Mouse (Mus musculus): ENCODE results near the gene Unc119. TPM values are rescaled to one million over a fixed set of nuclear protein-coding genes. Genes with fewer than 3 reads are reported as not detected.

The Unc119 gene
- 50.8 to 68.8 TPM (median 61.6 TPM) in 4 replicates for total RNA-seq (2023)

GRCm38 (mm10) chr11:78343381-78344327, at the start of gene Unc119:
Gene Unc119, plus strand, starts transcription at chr11:78343482.

DNA sequence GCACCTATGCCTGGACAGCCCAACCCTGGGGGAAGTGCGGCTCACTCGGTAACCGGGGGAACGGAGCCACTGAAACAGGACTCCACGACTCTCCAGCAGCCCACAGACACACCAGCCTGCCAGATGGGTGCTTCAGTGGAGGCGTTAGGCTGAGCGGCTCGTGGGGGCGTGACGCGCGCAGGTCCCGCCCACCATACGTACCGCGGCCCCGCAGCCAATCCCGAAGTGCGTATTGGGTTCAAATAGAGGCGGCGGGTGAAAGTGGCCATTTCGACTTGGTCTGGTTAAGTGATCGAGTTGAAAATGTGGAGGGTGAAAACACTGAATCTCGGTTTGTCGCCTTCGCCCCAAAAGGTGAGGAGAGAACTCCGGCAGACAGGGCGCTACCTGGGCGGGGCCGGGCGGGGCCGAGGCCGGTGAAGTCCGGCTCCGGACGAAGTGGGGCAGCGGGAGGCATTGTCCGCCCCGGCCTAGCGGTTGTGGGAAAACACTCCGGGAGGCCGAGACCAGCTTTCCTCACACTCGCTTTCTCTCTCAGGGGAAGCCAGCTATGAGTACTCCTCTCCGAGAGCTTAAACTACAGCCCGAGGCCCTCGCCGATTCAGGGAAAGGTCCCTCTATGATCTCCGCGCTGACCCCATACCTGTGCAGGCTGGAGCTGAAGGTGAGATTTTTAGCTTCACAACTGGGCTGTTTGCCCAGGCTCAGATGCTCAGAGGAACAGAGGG, 41.8 kb upstream of the Unc119 start, which contains the start of gene Spag5:
Gene Spag5 (plus strand): TSS at position 173 of the 728 bp plus-strand sequence.

DNA sequence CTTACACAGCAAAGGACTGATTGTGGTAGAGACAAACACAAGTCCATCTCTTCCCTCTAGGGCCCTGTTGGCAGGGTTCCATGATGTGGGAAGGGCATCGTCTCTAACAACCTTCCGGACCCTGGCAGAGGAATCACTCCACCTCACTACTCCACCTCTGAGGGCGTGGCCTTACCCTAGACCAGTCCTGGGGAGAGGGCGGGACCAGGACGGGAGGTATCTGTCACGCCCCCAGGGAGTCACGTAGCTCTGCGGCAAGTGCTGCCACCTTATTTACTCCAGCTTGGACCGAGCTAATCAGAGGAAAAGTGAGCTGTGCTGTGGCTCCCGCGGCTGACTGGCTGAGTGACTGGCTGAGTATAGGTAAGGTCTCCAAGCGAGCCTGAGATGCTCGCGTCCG, 20.4 kb upstream of the Unc119 start, which contains the start of gene Aldoc:
Gene Aldoc (plus strand): TSS at position 109 of the 400 bp plus-strand sequence.

GRCm38 (mm10) chr11:78327634-78328511, 15.4 kb upstream of the Unc119 start, which contains the start of gene Pigs:
Gene Pigs, plus strand, starts transcription at chr11:78328415.

DNA sequence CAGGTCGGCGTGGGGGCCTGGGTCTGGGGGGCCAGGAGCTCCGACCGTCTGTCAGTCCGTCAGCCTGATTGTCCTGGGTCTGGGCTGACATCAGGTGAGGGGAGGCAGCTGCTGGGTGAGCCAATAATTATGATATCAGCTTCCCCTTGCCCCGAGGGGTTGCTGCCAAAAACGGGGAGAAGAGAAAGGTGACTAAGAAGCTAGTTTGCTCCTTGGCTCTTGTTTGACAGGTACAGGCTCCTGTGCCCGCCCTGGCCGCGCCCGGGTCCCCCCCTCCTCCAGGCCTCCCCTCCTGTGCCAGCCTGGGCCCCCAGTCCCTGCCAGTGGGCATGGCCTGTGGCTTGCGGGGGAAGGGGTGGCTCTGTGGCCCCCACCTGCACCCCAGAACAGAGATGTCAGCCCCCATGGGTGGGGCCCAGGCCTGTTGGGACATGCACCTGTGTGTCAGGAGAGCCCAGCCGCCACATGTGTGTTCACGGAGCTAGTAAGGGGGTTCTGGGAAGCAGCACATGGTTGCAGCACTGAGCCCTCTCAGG, 43.3 kb downstream of the Unc119 start, which contains the start of gene Foxn1:
Gene Foxn1 (minus strand): TSS at position 51 of the 536 bp plus-strand sequence.

Other genes starting within 250 kb of the Unc119 start
- 15.7 to 20.1 TPM (median 16.6 TPM) in 4 replicates for gene Fam222b, start 248.8 kb upstream of the Unc119 start, total RNA-seq (2023)
- gene Traf4, start 177.9 kb upstream of the Unc119 start, total RNA-seq (2023) = 50.8 to 67.2 TPM (median 56.4 TPM) in 4 replicates
- gene Nek8, start 166.8 kb upstream of the Unc119 start, total RNA-seq (2023) = 16.5 to 22.9 TPM (median 19.9 TPM) in 4 replicates
- 2.1 to 5.5 TPM (median 4.1 TPM) in 4 replicates for gene Tlcd1, start 166.8 kb upstream of the Unc119 start, total RNA-seq (2023)
- gene Rpl23a, start 159.9 kb upstream of the Unc119 start, total RNA-seq (2023) = 2,528 to 2,656 TPM (median 2,571 TPM) in 4 replicates
- gene Rab34, start 155.1 kb upstream of the Unc119 start, total RNA-seq (2023) = 0.81 to 1.8 TPM (median 1.6 TPM) in 3 of 4 replicates, not detected in the other
- 0.63 TPM in 1 of 4 replicates, not detected in the others for gene Proca1, start 150.1 kb upstream of the Unc119 start, total RNA-seq (2023)
- 54.3 to 61.5 TPM (median 58.9 TPM) in 4 replicates for gene Sdf2, start 97.7 kb upstream of the Unc119 start, total RNA-seq (2023)
- 74.7 to 76.9 TPM (median 76.1 TPM) in 4 replicates for gene Supt6, start 97.5 kb upstream of the Unc119 start, total RNA-seq (2023)
- gene 2610507B11Rik, start 81.7 kb upstream of the Unc119 start, total RNA-seq (2023) = 115 to 122 TPM (median 118 TPM) in 4 replicates
- gene BC030499, start 52.6 kb upstream of the Unc119 start, total RNA-seq (2023) = 1.2 to 3.9 TPM (median 2.8 TPM) in 4 replicates
- 2.2 to 7.1 TPM (median 5.1 TPM) in 4 replicates for gene Spag5, start 42.0 kb upstream of the Unc119 start, total RNA-seq (2023)
- 29.4 to 37.0 TPM (median 32.5 TPM) in 4 replicates for gene Aldoc, start 20.5 kb upstream of the Unc119 start, total RNA-seq (2023)
- 53.5 to 55.3 TPM (median 54.2 TPM) in 4 replicates for gene Pigs, start 15.1 kb upstream of the Unc119 start, total RNA-seq (2023)
- not detected in 4 replicates for gene Foxn1, start 43.1 kb downstream of the Unc119 start, total RNA-seq (2023)
- gene Slc13a2, start 78.7 kb downstream of the Unc119 start, total RNA-seq (2023) = not detected in 4 replicates
- gene Slc46a1, start 122.2 kb downstream of the Unc119 start, total RNA-seq (2023) = 0.48 to 1.8 TPM (median 0.79 TPM) in 4 replicates
- 1.8 to 3.0 TPM (median 1.8 TPM) in 4 replicates for gene Sarm1, start 154.3 kb downstream of the Unc119 start, total RNA-seq (2023)
- gene Vtn, start 155.6 kb downstream of the Unc119 start, total RNA-seq (2023) = not detected in 4 replicates
- not detected in 4 replicates for gene Sebox, start 160.0 kb downstream of the Unc119 start, total RNA-seq (2023)
- gene Tmem199, start 168.7 kb downstream of the Unc119 start, total RNA-seq (2023) = 32.6 to 37.1 TPM (median 35.7 TPM) in 4 replicates
- 35.9 to 39.9 TPM (median 37.7 TPM) in 4 replicates for gene Poldip2, start 168.7 kb downstream of the Unc119 start, total RNA-seq (2023)
- gene Tnfaip1, start 192.8 kb downstream of the Unc119 start, total RNA-seq (2023) = 15.5 to 17.8 TPM (median 16.7 TPM) in 4 replicates
- gene Ift20, start 192.9 kb downstream of the Unc119 start, total RNA-seq (2023) = 21.9 to 36.4 TPM (median 30.8 TPM) in 4 replicates
- gene Tmem97, start 207.3 kb downstream of the Unc119 start, total RNA-seq (2023) = 3.9 to 7.7 TPM (median 4.4 TPM) in 4 replicates

Measured in B cell, adult 62 days (primary cell).